Mouse (Mus musculus) erythroid progenitor cell, adult 5-6 weeks (primary cell): Measurements from ENCODE around the gene Hacl1. TPM values are rescaled to one million over a fixed set of nuclear protein-coding genes. Genes with fewer than 3 reads are reported as not detected.

Experiments
- ATAC-seq: replicated peaks from 2 replicates; pipeline ENCODE4 v1.8.0; 2016; ENCODE audit warnings: moderate number of reproducible peaks, mild to moderate bottlenecking, moderate TSS enrichment, inconsistent platforms; ENCODE audit not compliant: poor library complexity, low FRiP score, severe bottlenecking
- total RNA-seq, 2 experiments: library from RNA; stranded (forward) in 1 of 2; stranded (reverse) in 1 of 2; fragments of 150-400 nt in 1 of 2; fragments of 186-747, 209-891 nt in 1 of 2; gene quantifications; 2 replicates each; pipeline versions ENCODE4 v1.2.3 to v1.2.4; 2015 to 2017; ENCODE audit warnings: low replicate concordance in 2 of 2

Hacl1 gene
- total RNA-seq, 2 experiments from 2014 or later: 17.4 TPM; not detected in 1

GRCm38 (mm10) chr14:31555963-31556434 is 85.1 kb downstream of the Hacl1 start:
- no peak for ATAC-seq

- ATAC-seq: no peak
Measured at GRCm38 (mm10) chr14:31555021-31555420, 86.1 kb downstream of the Hacl1 start.

Other genes starting within 250 kb of the Hacl1 start
- 6.8 and 9.6 TPM in 2 replicates for gene Sh3bp5, start 205.2 kb downstream of the Hacl1 start, total RNA-seq (2015; ENCODE audit: low replicate concordance)
- 3.9 and 6.7 TPM in 2 replicates for gene Sh3bp5, start 205.2 kb downstream of the Hacl1 start, total RNA-seq (2017; ENCODE audit: low replicate concordance)
- gene Eaf1, start 146.9 kb downstream of the Hacl1 start, total RNA-seq (2015; ENCODE audit: low replicate concordance): 21.0 and 22.0 TPM in 2 replicates
- gene Eaf1, start 146.9 kb downstream of the Hacl1 start, total RNA-seq (2017; ENCODE audit: low replicate concordance): 32.3 and 41.6 TPM in 2 replicates
- 16.2 and 26.8 TPM in 2 replicates for gene Mettl6, start 146.2 kb downstream of the Hacl1 start, total RNA-seq (2015; ENCODE audit: low replicate concordance)
- 20.2 and 83.3 TPM in 2 replicates for gene Mettl6, start 146.2 kb downstream of the Hacl1 start, total RNA-seq (2017; ENCODE audit: low replicate concordance)
- gene Colq, start 49.9 kb downstream of the Hacl1 start, total RNA-seq (2015; ENCODE audit: low replicate concordance): not detected in 2 replicates
- gene Colq, start 49.9 kb downstream of the Hacl1 start, total RNA-seq (2017; ENCODE audit: low replicate concordance): 0.26 TPM in 1 of 2 replicates, not detected in the other
- not detected in 2 replicates for gene Gm49387, start 408 bp downstream of the Hacl1 start, total RNA-seq (2015; ENCODE audit: low replicate concordance)
- gene Gm49387, start 408 bp downstream of the Hacl1 start, total RNA-seq (2017; ENCODE audit: low replicate concordance): not detected in 2 replicates
- 0.72 and 5.9 TPM in 2 replicates for gene Btd, start 258 bp downstream of the Hacl1 start, total RNA-seq (2015; ENCODE audit: low replicate concordance)
- 3.3 and 3.5 TPM in 2 replicates for gene Btd, start 258 bp downstream of the Hacl1 start, total RNA-seq (2017; ENCODE audit: low replicate concordance)
- 21.4 and 21.6 TPM in 2 replicates for gene Ankrd28, start 189.4 kb upstream of the Hacl1 start, total RNA-seq (2015; ENCODE audit: low replicate concordance)
- 20.4 and 26.2 TPM in 2 replicates for gene Ankrd28, start 189.4 kb upstream of the Hacl1 start, total RNA-seq (2017; ENCODE audit: low replicate concordance)